ENCODE assay signal across 17 mouse cellular contexts in genomic region chr13:51333481-51333880, GRCm38 (mm10).
"Had no signal": no experiment of that assay in that cellular context is flagged by ENCODE, and none has a peak within 500 bp of the region (broad histone marks: within the 10 kb centered on the region; RNA-seq: fewer than 3 reads in every experiment).

No protein-coding gene starts in this region.

- DNase-seq: liver, postnatal 0 days; lung, adult 2 months; lung, postnatal 14 days; lung, postnatal 36 days; right cerebral cortex, adult 18-20 months; right cerebral cortex, postnatal 25 days; right cerebral cortex, postnatal 4 days; spleen, adult 18-20 months; thymus, adult 18-20 months; thymus, postnatal 14 days; thymus, postnatal 36 days had no signal

- ATAC-seq: liver, postnatal 0 days; lung, postnatal 0 days; midbrain, embryonic 13.5 days; midbrain, embryonic 15.5 days had no signal

- H3K27me3 ChIP-seq: lung, embryonic 15.5 days; megakaryocyte, embryonic 14.5 days; midbrain, embryonic 13.5 days; midbrain, embryonic 15.5 days; neural tube, embryonic 12.5 days had no signal
